Mouse (Mus musculus): ENCODE results near the gene Adam3. TPM values are rescaled to one million over a fixed set of nuclear protein-coding genes. Genes with fewer than 3 reads are reported as not detected.

Adam3 gene
- under 1 TPM in 1 of 2 experiments, not detected in 1; 0.13 TPM for polyA plus RNA-seq (2017; shearing (Covaris generic))

- ATAC-seq, result no peak
Observed at GRCm38 (mm10) chr8:24725630-24726029, at the start of gene Adam3. Gene Adam3, minus strand, starts transcription at chr8:24725852.

GRCm38 (mm10) chr8:24724886-24725626 lies 596 bp downstream of the Adam3 start:
- no peak for ATAC-seq

Other genes with a start within 250 kb of the Adam3 start
- not detected for gene Adam5, start 98.5 kb upstream of the Adam3 start, polyA plus RNA-seq (2017; shearing (Covaris generic))